Mouse (Mus musculus) c-Kit-positive CD71-negative TER-119-negative erythroid progenitor cells, embryonic 14.5 days (primary cell): Measurements from ENCODE around the gene Rptor.

ENCODE experiments used
- DNase-seq: peaks from one replicate; pipeline ENCODE4 v3.0.0-alpha.2; 2013; ENCODE audit warnings: low read depth

Gene Rptor

GRCm38 (mm10) chr11:119811598-119811997 is 208.9 kb downstream of the Rptor start:
- no peak for DNase-seq

- no peak for DNase-seq
Measured at GRCm38 (mm10) chr11:119812093-119812492, 209.4 kb downstream of the Rptor start.

- no peak for DNase-seq
Measured at GRCm38 (mm10) chr11:119814035-119814558, 211.4 kb downstream of the Rptor start.

- DNase-seq: no peak
Measured at GRCm38 (mm10) chr11:119816798-119817361, 214.2 kb downstream of the Rptor start.

- DNase-seq: no peak
Measured at GRCm38 (mm10) chr11:119817362-119817837, 214.7 kb downstream of the Rptor start.

- no peak for DNase-seq
Measured at GRCm38 (mm10) chr11:119817898-119818297, 215.2 kb downstream of the Rptor start.

- DNase-seq: no peak
Measured at GRCm38 (mm10) chr11:119821514-119821913, 218.8 kb downstream of the Rptor start.

- DNase-seq: no peak
Measured at GRCm38 (mm10) chr11:119824072-119824649, 221.5 kb downstream of the Rptor start.

- DNase-seq: no peak
Measured at GRCm38 (mm10) chr11:119825783-119826182, 223.1 kb downstream of the Rptor start.

- DNase-seq: no peak
Measured at GRCm38 (mm10) chr11:119826239-119826638, 223.5 kb downstream of the Rptor start.

- DNase-seq: no peak
Measured at GRCm38 (mm10) chr11:119829116-119829515, 226.4 kb downstream of the Rptor start.

- DNase-seq: no peak
Measured at GRCm38 (mm10) chr11:119831682-119832081, 229.0 kb downstream of the Rptor start.

GRCm38 (mm10) chr11:119833311-119833710 is 230.6 kb downstream of the Rptor start:
- DNase-seq: no peak

- DNase-seq: no peak
Measured at GRCm38 (mm10) chr11:119833877-119834804, 231.4 kb downstream of the Rptor start.

GRCm38 (mm10) chr11:119836326-119836725 is 233.6 kb downstream of the Rptor start:
- DNase-seq: no peak

GRCm38 (mm10) chr11:119837786-119838185 is 235.1 kb downstream of the Rptor start:
- no peak for DNase-seq

- DNase-seq: no peak
Measured at GRCm38 (mm10) chr11:119839411-119840342, 237.0 kb downstream of the Rptor start.

GRCm38 (mm10) chr11:119846608-119847007 is 243.9 kb downstream of the Rptor start:
- no peak for DNase-seq

- no peak for DNase-seq
Measured at GRCm38 (mm10) chr11:119847076-119847475, 244.4 kb downstream of the Rptor start.

- DNase-seq: no peak
Measured at GRCm38 (mm10) chr11:119847569-119847968, 244.9 kb downstream of the Rptor start.

- DNase-seq: no peak
Measured at GRCm38 (mm10) chr11:119848189-119848588, 245.5 kb downstream of the Rptor start.
